Mouse (Mus musculus): ENCODE results near the gene Pon1. TPM values are rescaled to one million over a fixed set of nuclear protein-coding genes. Genes with fewer than 3 reads are reported as not detected.

The Pon1 gene
- polyA plus RNA-seq, 1 experiment: not detected

DNA sequence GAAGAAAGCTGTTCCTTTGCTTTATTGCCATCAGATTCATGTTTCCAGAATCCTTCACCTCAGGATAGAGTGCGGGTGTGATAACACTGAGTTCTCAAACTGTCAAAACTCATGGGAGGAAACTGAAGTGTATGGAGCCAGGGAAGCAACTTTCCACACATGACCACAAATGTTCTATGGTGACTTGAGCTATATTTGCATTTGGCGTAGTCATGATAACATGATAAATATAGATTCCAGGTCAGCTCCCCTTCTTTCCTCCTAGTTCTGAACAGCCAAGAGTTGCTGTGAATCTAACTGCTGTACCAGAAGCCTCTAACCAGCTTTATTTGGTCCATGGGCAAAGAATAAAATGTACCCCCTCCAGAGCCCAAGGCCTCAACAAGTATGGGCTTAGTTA lies 41.6 kb downstream of the Pon1 start:
- Histone ChIP-seq H3K27ac (ENCODE audit: insufficient read depth, low read depth, low read length) (no peak overlapping the region), H3K4me3 (ENCODE audit: low read depth, low read length) (no peak overlapping the region), H3K36me3 (ENCODE audit: control insufficient read depth, insufficient read depth, low read length) (no peaks in the 10 kb centered on the region), H3K27me3 (ENCODE audit: control insufficient read depth, insufficient read depth, low read length) (no peaks in the 10 kb centered on the region), H3K4me1 (ENCODE audit: control insufficient read depth, insufficient read depth, insufficient read length, low read length) (no peaks in the 10 kb centered on the region)
- TF ChIP-seq POLR2A (IDR thresholded peaks at IDR 0.05; ENCODE audit: low read depth, low read length) (no peak), CTCF (IDR thresholded peaks at IDR 0.05; ENCODE audit: extremely low read depth, insufficient read length, insufficient replicate concordance, low read depth, low read length) (no peak)
- WGBS: 88% methylated on average over 2 of the region's 2 CpGs

DNA sequence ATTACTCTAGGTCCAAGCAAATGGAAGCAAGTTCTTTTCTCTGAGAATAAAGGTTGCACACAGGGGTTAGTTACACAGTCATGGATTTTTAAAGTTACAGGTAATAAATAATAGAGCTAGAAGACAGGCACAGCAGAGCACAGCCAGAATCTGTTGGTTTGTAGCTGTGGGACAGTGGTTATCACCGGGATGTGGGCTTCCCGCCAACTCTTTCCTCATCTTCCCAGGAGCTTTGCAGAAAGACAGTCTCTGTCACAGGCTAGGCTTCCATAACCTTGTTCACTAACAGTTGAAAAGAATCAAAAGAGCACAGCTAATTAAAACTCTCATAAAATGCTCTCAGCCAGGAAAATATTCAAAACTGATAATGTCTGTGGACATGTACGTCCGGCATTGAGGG lies 42.6 kb downstream of the Pon1 start:
- Histone ChIP-seq H3K4me1 (ENCODE audit: control insufficient read depth, insufficient read depth, insufficient read length, low read length) (no peaks in the 10 kb centered on the region), H3K27ac (ENCODE audit: insufficient read depth, low read depth, low read length) (no peak overlapping the region), H3K27me3 (ENCODE audit: control insufficient read depth, insufficient read depth, low read length) (no peaks in the 10 kb centered on the region), H3K4me3 (ENCODE audit: low read depth, low read length) (no peak overlapping the region), H3K36me3 (ENCODE audit: control insufficient read depth, insufficient read depth, low read length) (no peaks in the 10 kb centered on the region)
- no peak for TF ChIP-seq POLR2A (IDR thresholded peaks at IDR 0.05; ENCODE audit: low read depth, low read length)
- TF ChIP-seq CTCF (IDR thresholded peaks at IDR 0.05; ENCODE audit: extremely low read depth, insufficient read length, insufficient replicate concordance, low read depth, low read length): no peak
- WGBS: 82% methylated on average over 4 of the region's 4 CpGs

DNA sequence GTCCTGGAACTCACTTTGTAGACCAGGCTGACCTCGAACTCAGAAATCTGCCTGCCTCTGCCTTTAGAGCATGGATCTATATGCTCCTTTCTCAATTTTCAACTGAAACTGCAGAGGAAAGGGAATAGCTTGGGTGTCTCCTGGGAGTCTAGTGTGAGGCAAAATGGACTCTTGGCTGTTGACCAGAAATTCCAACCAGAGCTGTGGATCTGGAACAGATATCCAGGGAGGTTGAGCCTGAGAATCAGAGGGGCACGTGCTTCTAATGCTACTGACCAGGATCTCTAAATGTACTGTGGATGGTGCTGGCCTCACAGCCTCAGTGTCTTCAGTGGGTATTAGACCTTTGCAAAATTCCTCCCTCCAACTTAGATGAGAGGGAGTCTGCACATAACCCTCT lies 43.8 kb downstream of the Pon1 start:
- no peak overlapping the region for H3K4me3 ChIP-seq (ENCODE audit: low read depth, low read length)
- no peak overlapping the region for H3K27ac ChIP-seq (ENCODE audit: insufficient read depth, low read depth, low read length)
- no peaks in the 10 kb centered on the region for H3K27me3 ChIP-seq (ENCODE audit: control insufficient read depth, insufficient read depth, low read length)
- WGBS: 86% methylated on average over 2 of the region's 2 CpGs
- H3K36me3 ChIP-seq (ENCODE audit: control insufficient read depth, insufficient read depth, low read length): no peaks in the 10 kb centered on the region
- no peaks in the 10 kb centered on the region for H3K4me1 ChIP-seq (ENCODE audit: control insufficient read depth, insufficient read depth, insufficient read length, low read length)
- no peak for TF ChIP-seq POLR2A (IDR thresholded peaks at IDR 0.05; ENCODE audit: low read depth, low read length)
- no peak for TF ChIP-seq CTCF (IDR thresholded peaks at IDR 0.05; ENCODE audit: extremely low read depth, insufficient read length, insufficient replicate concordance, low read depth, low read length)

DNA sequence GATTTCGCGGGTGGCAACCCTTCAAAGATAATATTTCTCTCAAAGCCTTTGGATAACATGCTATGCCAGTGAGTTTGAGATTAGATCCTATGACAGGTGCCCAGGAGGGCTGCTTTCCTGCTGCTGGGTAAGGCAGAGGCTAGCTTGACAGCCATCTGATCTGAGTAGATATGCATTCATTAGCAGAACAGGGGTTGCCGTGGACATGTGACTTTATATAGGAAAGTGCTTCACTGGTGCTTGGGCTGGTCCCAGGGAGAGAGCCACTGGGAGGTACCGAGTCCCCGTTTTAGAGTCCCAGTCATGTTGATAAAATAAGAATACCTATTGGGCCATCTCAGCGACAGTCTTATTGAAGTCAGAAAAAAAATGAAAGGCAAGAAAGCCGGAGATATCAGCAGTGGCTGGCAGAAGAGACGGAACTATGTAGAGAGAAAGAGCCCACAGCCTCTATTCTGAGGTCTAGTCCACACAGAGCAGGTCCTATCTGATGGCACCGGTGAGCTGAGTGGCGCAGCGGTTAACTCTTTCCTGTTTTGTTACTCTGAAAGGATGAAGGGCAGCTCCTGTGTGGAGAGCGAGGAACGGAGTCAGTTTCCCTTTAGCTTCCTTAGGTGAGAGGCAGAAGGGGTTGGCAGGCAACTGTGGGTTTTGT lies 46.1 kb downstream of the Pon1 start:
- H3K4me3 ChIP-seq (ENCODE audit: low read depth, low read length): no peak overlapping the region
- H3K36me3 ChIP-seq (ENCODE audit: control insufficient read depth, insufficient read depth, low read length): no peaks in the 10 kb centered on the region
- H3K27ac ChIP-seq (ENCODE audit: insufficient read depth, low read depth, low read length): no peak overlapping the region
- H3K27me3 ChIP-seq (ENCODE audit: control insufficient read depth, insufficient read depth, low read length): no peaks in the 10 kb centered on the region
- no peaks in the 10 kb centered on the region for H3K4me1 ChIP-seq (ENCODE audit: control insufficient read depth, insufficient read depth, insufficient read length, low read length)
- WGBS: 82% methylated on average over 13 of the region's 13 CpGs
- no peak for TF ChIP-seq CTCF (IDR thresholded peaks at IDR 0.05; ENCODE audit: extremely low read depth, insufficient read length, insufficient replicate concordance, low read depth, low read length)
- no peak for TF ChIP-seq POLR2A (IDR thresholded peaks at IDR 0.05; ENCODE audit: low read depth, low read length)

DNA sequence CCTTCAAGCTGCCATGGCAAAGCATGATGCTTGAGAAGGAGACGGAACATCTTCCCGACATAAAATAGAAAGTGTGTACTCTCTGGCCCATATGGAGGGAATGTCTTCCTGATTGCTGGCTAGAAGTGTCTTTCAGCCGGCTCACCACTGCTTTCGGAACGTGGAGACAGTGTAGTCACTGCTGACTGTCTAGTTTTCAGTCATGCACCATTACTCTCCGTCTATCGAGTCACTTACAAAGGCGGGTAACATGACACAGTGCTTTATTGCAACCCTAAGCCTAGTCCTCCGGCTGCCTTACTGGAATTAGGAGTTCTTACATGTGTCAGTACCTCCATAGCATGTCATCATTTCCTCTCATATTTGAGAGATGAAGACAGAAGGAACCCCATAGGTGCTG lies 54.1 kb downstream of the Pon1 start:
- H3K27ac ChIP-seq (ENCODE audit: insufficient read depth, low read depth, low read length): no peak overlapping the region
- H3K4me3 ChIP-seq (ENCODE audit: low read depth, low read length): no peak overlapping the region
- no peaks in the 10 kb centered on the region for H3K36me3 ChIP-seq (ENCODE audit: control insufficient read depth, insufficient read depth, low read length)
- H3K4me1 ChIP-seq (ENCODE audit: control insufficient read depth, insufficient read depth, insufficient read length, low read length): no peaks in the 10 kb centered on the region
- no peak for TF ChIP-seq POLR2A (IDR thresholded peaks at IDR 0.05; ENCODE audit: low read depth, low read length)
- no peak for TF ChIP-seq CTCF (IDR thresholded peaks at IDR 0.05; ENCODE audit: extremely low read depth, insufficient read length, insufficient replicate concordance, low read depth, low read length)
- H3K27me3 ChIP-seq (ENCODE audit: control insufficient read depth, insufficient read depth, low read length): no peaks in the 10 kb centered on the region
- WGBS: 91% methylated on average over 9 of the region's 9 CpGs

DNA sequence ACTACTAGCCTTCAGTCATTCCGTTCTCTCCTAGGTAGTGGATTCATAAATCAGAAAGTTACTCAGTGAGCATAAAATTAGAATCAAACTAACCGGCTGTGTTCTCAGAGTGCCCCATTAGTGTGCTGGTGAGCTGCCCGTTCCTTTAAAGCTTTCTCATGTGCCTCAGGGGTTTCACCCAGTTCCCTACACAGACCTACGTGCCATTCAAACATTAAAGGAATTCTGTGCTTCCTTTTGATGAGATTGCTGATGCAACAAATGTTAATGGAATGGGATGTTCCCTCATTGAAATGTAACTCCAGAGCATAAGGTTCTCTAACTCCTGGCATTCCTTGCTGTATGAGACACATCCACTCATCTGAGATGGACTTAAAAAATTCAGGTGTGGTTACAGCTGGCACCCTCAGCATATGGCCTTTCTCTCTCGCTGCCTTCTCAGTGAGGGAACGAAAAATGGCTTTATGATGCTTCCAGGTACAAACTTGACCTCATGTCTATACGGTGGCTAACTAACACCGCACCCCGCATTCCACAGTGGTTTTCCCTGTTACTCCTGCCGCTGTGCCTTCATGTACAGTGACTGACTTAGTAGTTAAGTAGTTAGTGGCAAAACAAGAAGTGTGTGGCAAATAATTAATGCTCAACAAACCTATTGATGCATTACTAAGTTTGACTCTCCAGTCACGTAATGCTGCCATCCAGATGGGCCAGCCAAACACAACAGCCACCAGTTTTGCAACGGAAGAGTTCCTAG lies 54.7 kb downstream of the Pon1 start:
- Histone ChIP-seq H3K4me1 (ENCODE audit: control insufficient read depth, insufficient read depth, insufficient read length, low read length) (no peaks in the 10 kb centered on the region), H3K27me3 (ENCODE audit: control insufficient read depth, insufficient read depth, low read length) (no peaks in the 10 kb centered on the region), H3K27ac (ENCODE audit: insufficient read depth, low read depth, low read length) (no peak overlapping the region), H3K4me3 (ENCODE audit: low read depth, low read length) (no peak overlapping the region), H3K36me3 (ENCODE audit: control insufficient read depth, insufficient read depth, low read length) (no peaks in the 10 kb centered on the region)
- WGBS: 91% methylated on average over 12 of the region's 12 CpGs
- no peak for TF ChIP-seq POLR2A (IDR thresholded peaks at IDR 0.05; ENCODE audit: low read depth, low read length)
- TF ChIP-seq CTCF (IDR thresholded peaks at IDR 0.05; ENCODE audit: extremely low read depth, insufficient read length, insufficient replicate concordance, low read depth, low read length): no peak

DNA sequence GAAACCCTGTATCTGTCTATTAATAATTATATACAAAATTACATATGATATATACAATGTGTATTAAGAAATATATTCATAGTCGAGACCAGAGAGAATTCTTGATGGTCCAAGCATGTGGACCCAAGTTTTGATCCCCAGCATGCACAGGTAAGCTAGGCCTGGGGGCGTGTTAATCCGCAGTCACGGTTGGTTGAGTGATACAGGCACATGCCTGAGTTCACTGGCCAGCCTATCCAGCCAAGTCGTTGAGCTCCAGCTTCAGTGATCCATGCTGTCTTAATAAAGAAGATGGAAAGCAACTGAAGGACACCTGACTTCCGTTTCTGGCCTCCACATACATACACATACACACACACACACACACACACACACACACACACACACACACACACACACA lies 57.7 kb downstream of the Pon1 start:
- no peak for TF ChIP-seq POLR2A (IDR thresholded peaks at IDR 0.05; ENCODE audit: low read depth, low read length)
- TF ChIP-seq CTCF (IDR thresholded peaks at IDR 0.05; ENCODE audit: extremely low read depth, insufficient read length, insufficient replicate concordance, low read depth, low read length): no peak
- H3K27me3 ChIP-seq (ENCODE audit: control insufficient read depth, insufficient read depth, low read length): no peaks in the 10 kb centered on the region
- 83% methylated on average over 6 of the region's 6 CpGs for WGBS
- H3K27ac ChIP-seq (ENCODE audit: insufficient read depth, low read depth, low read length): no peak overlapping the region
- no peaks in the 10 kb centered on the region for H3K36me3 ChIP-seq (ENCODE audit: control insufficient read depth, insufficient read depth, low read length)
- no peaks in the 10 kb centered on the region for H3K4me1 ChIP-seq (ENCODE audit: control insufficient read depth, insufficient read depth, insufficient read length, low read length)
- H3K4me3 ChIP-seq (ENCODE audit: low read depth, low read length): no peak overlapping the region
